ENCODE assay signal across 9 mouse cellular contexts in the genomic region with DNA sequence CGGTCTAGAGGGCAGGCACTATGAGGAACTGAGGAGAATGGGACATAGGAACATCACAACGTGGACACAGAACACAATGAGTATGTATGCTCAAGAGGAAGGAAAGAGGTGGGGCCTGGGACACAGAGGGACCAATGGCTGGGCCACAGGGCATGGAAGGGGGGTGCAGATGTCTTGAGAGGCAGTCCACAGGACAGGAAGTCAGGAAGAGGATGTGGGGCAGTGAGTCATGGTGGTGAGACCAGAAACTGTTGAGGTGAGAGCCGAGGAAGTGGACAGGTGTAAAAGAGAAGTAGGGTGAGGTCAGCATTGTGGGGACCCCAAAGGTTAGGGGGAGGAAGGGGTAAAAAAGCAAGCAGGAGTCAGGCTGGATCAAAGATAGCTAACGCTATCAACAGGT. TPM values are rescaled to one million over a fixed set of nuclear protein-coding genes. Genes with fewer than 3 reads are reported as not detected.
DNase-seq lines count a peak whose midpoint lies in the region; ATAC-seq and TF ChIP-seq lines count a peak whose summit lies in the region.
"Had no signal": no experiment of that assay in that cellular context is flagged by ENCODE, and none has a peak within 500 bp of the region (broad histone marks: within the 10 kb centered on the region; RNA-seq: fewer than 3 reads in every experiment).

No protein-coding gene starts in this region.

- peaks cover 14% of the 10 kb centered on the region for H3K79me2 ChIP-seq in myocyte (ENCODE audit: control insufficient read depth, insufficient read depth)

- no peaks in the 10 kb centered on the region for H3K4me1 ChIP-seq in hindbrain, embryonic 13.5 days (replicated peaks)
- H3K4me1 ChIP-seq: limb, embryonic 12.5 days had no signal

- H3ac ChIP-seq in myocyte (ENCODE audit: control insufficient read depth, insufficient read length), result no peak overlapping the region

- H3K9ac ChIP-seq in hindbrain, embryonic 13.5 days, result no peak overlapping the region
- H3K9ac ChIP-seq: limb, embryonic 12.5 days had no signal

- peak; percentile 93 for ATAC-seq in CD4-positive, CD25-positive, alpha-beta regulatory T cell, adult 4 months
- ATAC-seq in hindbrain, embryonic 13.5 days (ENCODE audit: low FRiP score), result no peak
- ATAC-seq in erythroid progenitor cell, adult 5-6 weeks (replicated peaks; ENCODE audit: low FRiP score, poor library complexity, severe bottlenecking), result no peak

- no peak overlapping the region for H3K27ac ChIP-seq in hindbrain, embryonic 13.5 days
- H3K27ac ChIP-seq: limb, embryonic 12.5 days had no signal

- H3K36me3 ChIP-seq in myocyte (ENCODE audit: control insufficient read depth, insufficient read depth), result peaks cover 8% of the 10 kb centered on the region
- no peaks in the 10 kb centered on the region for H3K36me3 ChIP-seq in hindbrain, embryonic 13.5 days

- H3K4me3 ChIP-seq in myocyte, result no peak overlapping the region
- H3K4me3 ChIP-seq in hindbrain, embryonic 13.5 days, result no peak overlapping the region
- H3K4me3 ChIP-seq: limb, embryonic 12.5 days had no signal

- WGBS in hindbrain, embryonic 13.5 days, result 87% methylated on average over 4 of the region's 4 CpGs

- no peaks in the 10 kb centered on the region for H3K9me3 ChIP-seq in hindbrain, embryonic 13.5 days
- H3K9me3 ChIP-seq: limb, embryonic 12.5 days had no signal

- TF ChIP-seq POLR2A in myocyte (IDR thresholded peaks at IDR 0.05; ENCODE audit: insufficient read length, low read depth), result no peak

- peak; percentile 99 for DNase-seq in 416B (ENCODE audit: low read depth)
- DNase-seq in kidney, postnatal 10 days, result peak; percentile 42
- DNase-seq in c-Kit-positive CD71-positive TER-119-positive erythroid progenitor cells, embryonic 14.5 days (ENCODE audit: low spot score), result no peak
- DNase-seq in urinary bladder, postnatal 25 days (ENCODE audit: low spot score), result no peak

- H3K27me3 ChIP-seq in myocyte (ENCODE audit: control insufficient read depth, insufficient read depth, insufficient read length), result no peaks in the 10 kb centered on the region
- no peaks in the 10 kb centered on the region for H3K27me3 ChIP-seq in hindbrain, embryonic 13.5 days
- H3K27me3 ChIP-seq: limb, embryonic 12.5 days had no signal

- H3K4me2 ChIP-seq in myocyte (ENCODE audit: low read depth), result peak overlapping the region; percentile 25
- no peak overlapping the region for H3K4me2 ChIP-seq in hindbrain, embryonic 13.5 days
- H3K4me2 ChIP-seq: limb, embryonic 12.5 days had no signal

TF ChIP-seq in myocyte, 11 proteins besides CTCF, POLR2A, EP300 and RAD21:
- TF ChIP-seq USF1 (IDR thresholded peaks at IDR 0.05; ENCODE audit: low read depth) (no peak), POLR2AphosphoS2 (IDR thresholded peaks at IDR 0.05; ENCODE audit: insufficient read length, low read depth) (no peak), MAX (IDR thresholded peaks at IDR 0.05; ENCODE audit: low read depth) (no peak), E2F4 (IDR thresholded peaks at IDR 0.05; ENCODE audit: insufficient read depth) (no peak), MYOG (IDR thresholded peaks at IDR 0.05; ENCODE audit: control insufficient read depth in 1 of 3, insufficient read depth in 1 of 3, insufficient read length in 2 of 3, low read depth in 2 of 3) (no peak), SRF (IDR thresholded peaks at IDR 0.05; ENCODE audit: control insufficient read depth, insufficient read length, low read depth) (no peak), TCF3 (IDR thresholded peaks at IDR 0.05; ENCODE audit: insufficient read length, low read depth) (no peak), CEBPB (IDR thresholded peaks at IDR 0.05; ENCODE audit: insufficient read depth, poor library complexity, severe bottlenecking) (no peak), REST (IDR thresholded peaks at IDR 0.05; ENCODE audit: insufficient read depth, insufficient read length) (no peak), TCF12 (IDR thresholded peaks at IDR 0.05; ENCODE audit: insufficient read depth, poor library complexity, severe bottlenecking) (no peak), MYOD1 (IDR thresholded peaks at IDR 0.05; ENCODE audit: control insufficient read depth in 1 of 3, insufficient read length in 2 of 3, low read depth in 2 of 3) (no peak)

RNA-seq across cellular contexts. Expression of gene Hip1, which starts 7.6 kb away (rescaled TPM):
- polyA plus RNA-seq in CD4-positive, CD25-positive, alpha-beta regulatory T cell, adult 4 months (2017; shearing (Covaris generic)), result 1 to 10 TPM; 5.4 to 7.4 TPM
- 65.2 TPM for polyA plus RNA-seq in myocyte (2012; fragmentation: generic; extraction: Trizol)
- polyA plus RNA-seq in hindbrain, embryonic 13.5 days (2015; fragmentation: Nextera tagmentation; extraction: Ambion mirVana), result 38.4 and 38.5 TPM in 2 replicates
- 5.0 and 6.5 TPM in 2 replicates for total RNA-seq in erythroid progenitor cell, adult 5-6 weeks (2015; ENCODE audit: low replicate concordance)
- 1.1 and 3.0 TPM in 2 replicates for total RNA-seq in erythroid progenitor cell, adult 5-6 weeks (2017; ENCODE audit: low replicate concordance)

RNA-seq across cellular contexts. Expression of gene Ccl26, which starts 26.0 kb away (rescaled TPM):
- not detected for polyA plus RNA-seq in CD4-positive, CD25-positive, alpha-beta regulatory T cell, adult 4 months (2017; shearing (Covaris generic))
- polyA plus RNA-seq in myocyte (2012; fragmentation: generic; extraction: Trizol), result not detected
- polyA plus RNA-seq in hindbrain, embryonic 13.5 days (2015; fragmentation: Nextera tagmentation; extraction: Ambion mirVana), result not detected in 2 replicates
- not detected in 2 replicates for total RNA-seq in erythroid progenitor cell, adult 5-6 weeks (2015; ENCODE audit: low replicate concordance)
- total RNA-seq in erythroid progenitor cell, adult 5-6 weeks (2017; ENCODE audit: low replicate concordance), result not detected in 2 replicates
- polyA plus RNA-seq: limb, embryonic 12.5 days had no signal

RNA-seq across cellular contexts. Expression of gene Ccl24, which starts 35.5 kb away (rescaled TPM):
- not detected for polyA plus RNA-seq in CD4-positive, CD25-positive, alpha-beta regulatory T cell, adult 4 months (2017; shearing (Covaris generic))
- polyA plus RNA-seq in myocyte (2012; fragmentation: generic; extraction: Trizol), result not detected
- polyA plus RNA-seq in hindbrain, embryonic 13.5 days (2015; fragmentation: Nextera tagmentation; extraction: Ambion mirVana), result 3.7 and 4.4 TPM in 2 replicates
- not detected in 2 replicates for total RNA-seq in erythroid progenitor cell, adult 5-6 weeks (2015; ENCODE audit: low replicate concordance)
- not detected in 2 replicates for total RNA-seq in erythroid progenitor cell, adult 5-6 weeks (2017; ENCODE audit: low replicate concordance)

Comparison
In these comparisons a context has a peak if more than half of its experiments do, and no peak if none do; other contexts are left out.
1. DNase-seq: peak in 416B (single experiment) and kidney, postnatal 10 days (single experiment); none in c-Kit-positive CD71-positive TER-119-positive erythroid progenitor cells, embryonic 14.5 days (single experiment) and urinary bladder, postnatal 25 days (single experiment).